Mouse (Mus musculus): ENCODE data around the gene Adat3.
"Not testable (repeated sequence)": the region's sequence is repeated elsewhere in the genome, so short reads cannot be mapped to it uniquely, and the experiment has no call there.

Adat3 gene

GRCm38 (mm10) chr10:80578131-80578750 is 24.4 kb upstream of the Adat3 start:
- peak; percentile 83 for DNase-seq (ENCODE audit: low spot score)

GRCm38 (mm10) chr10:80578911-80579310 is 23.8 kb upstream of the Adat3 start:
- DNase-seq (ENCODE audit: low spot score): peak; percentile 77

- no peak for DNase-seq (ENCODE audit: low spot score)
Measured at GRCm38 (mm10) chr10:80583047-80583446, 19.6 kb upstream of the Adat3 start.

GRCm38 (mm10) chr10:80584045-80584488 is 18.6 kb upstream of the Adat3 start:
- DNase-seq (ENCODE audit: low spot score): no peak

GRCm38 (mm10) chr10:80584642-80585552 is 17.8 kb upstream of the Adat3 start:
- no peak for DNase-seq (ENCODE audit: low spot score)

- no peak for DNase-seq (ENCODE audit: low spot score)
Measured at GRCm38 (mm10) chr10:80585581-80585980, 17.1 kb upstream of the Adat3 start.

GRCm38 (mm10) chr10:80586407-80587304 is 16.0 kb upstream of the Adat3 start:
- no peak for DNase-seq (ENCODE audit: low spot score)

GRCm38 (mm10) chr10:80587305-80587657 is 15.4 kb upstream of the Adat3 start:
- DNase-seq (ENCODE audit: low spot score): no peak

GRCm38 (mm10) chr10:80589127-80589878 is 13.4 kb upstream of the Adat3 start:
- peak; percentile 30 for DNase-seq (ENCODE audit: low spot score)

GRCm38 (mm10) chr10:80589879-80590854 is 12.5 kb upstream of the Adat3 start, which contains the start of gene Abhd17a:
TSS of gene Abhd17a (minus strand) at chr10:80590341.
- peak; percentile 98 for DNase-seq (ENCODE audit: low spot score)

- no peak for DNase-seq (ENCODE audit: low spot score)
Measured at GRCm38 (mm10) chr10:80596318-80596717, 6.4 kb upstream of the Adat3 start.

- DNase-seq (ENCODE audit: low spot score): no peak
Measured at GRCm38 (mm10) chr10:80603364-80603763, 684 bp downstream of the Adat3 start.

- DNase-seq (ENCODE audit: low spot score): no peak
Measured at GRCm38 (mm10) chr10:80604001-80604509, 1.4 kb downstream of the Adat3 start.

GRCm38 (mm10) chr10:80604988-80605387 is 2.3 kb downstream of the Adat3 start:
- DNase-seq (ENCODE audit: low spot score): no peak

- DNase-seq (ENCODE audit: low spot score): not testable (repeated sequence)
Measured at GRCm38 (mm10) chr10:80605721-80606120, 3.0 kb downstream of the Adat3 start, which contains the start of gene Gm49322. TSS of gene Gm49322 (plus strand) at chr10:80606021.

GRCm38 (mm10) chr10:80606306-80606705 is 3.6 kb downstream of the Adat3 start:
- DNase-seq (ENCODE audit: low spot score): no peak

- DNase-seq (ENCODE audit: low spot score): no peak
Measured at GRCm38 (mm10) chr10:80606737-80607350, 4.2 kb downstream of the Adat3 start.

GRCm38 (mm10) chr10:80608435-80608834 is 5.8 kb downstream of the Adat3 start:
- no peak for DNase-seq (ENCODE audit: low spot score)

- no peak for DNase-seq (ENCODE audit: low spot score)
Measured at GRCm38 (mm10) chr10:80609269-80609924, 6.7 kb downstream of the Adat3 start.

Data from adipocyte (in vitro differentiated cells).